Mouse (Mus musculus) limb, embryonic 11.5 days (tissue): ENCODE data around the gene Agbl3. TPM values are rescaled to one million over a fixed set of nuclear protein-coding genes. Genes with fewer than 3 reads are reported as not detected.

ENCODE experiments used
- ATAC-seq: fragments of 200-750 bp; cut with Nextera tagmentation; 2 replicates; pipeline ENCODE4 v1.8.0; 2017; ENCODE audit warnings: low read depth; ENCODE audit not compliant: insufficient number of reproducible peaks, low FRiP score, low TSS enrichment
- DNase-seq: peaks from one replicate; pipeline ENCODE4 v3.0.0-alpha.2; 2015; ENCODE audit warnings: low spot score
- H3K27ac ChIP-seq: fragments of 300-500 bp; sonication (generic); replicated peaks from 2 replicates; pipeline ENCODE4 v1.5.1; 2014; ENCODE audit warnings: low read depth, mild to moderate bottlenecking, low read length
- H3K27me3 ChIP-seq: fragments of 300-500 bp; sonication (generic); 2 replicates; pipeline ENCODE4 v1.6.1; 2014; ENCODE audit warnings: mild to moderate bottlenecking, low read length, mixed read lengths; ENCODE audit not compliant: control insufficient read depth, insufficient read depth
- H3K36me3 ChIP-seq: fragments of 300-500 bp; sonication (generic); 2 replicates; pipeline ENCODE4 v1.6.1; 2014; ENCODE audit warnings: mild to moderate bottlenecking, low read length, moderate library complexity, mixed read lengths; ENCODE audit not compliant: control insufficient read depth, insufficient read depth
- H3K4me1 ChIP-seq: fragments of 300-500 bp; sonication (generic); 2 replicates; pipeline ENCODE4 v1.6.1; 2014; ENCODE audit warnings: low read length, mixed read lengths; ENCODE audit not compliant: control insufficient read depth, insufficient read depth
- H3K4me2 ChIP-seq: fragments of 300-500 bp; sonication (generic); 2 replicates; pipeline ENCODE4 v1.6.1; 2014; ENCODE audit warnings: low read depth, mild to moderate bottlenecking, moderate library complexity; ENCODE audit not compliant: severe bottlenecking
- H3K4me3 ChIP-seq: fragments of 300-500 bp; sonication (generic); 2 replicates; pipeline ENCODE4 v1.5.1; 2014; ENCODE audit warnings: low read depth, low read length
- H3K9ac ChIP-seq: fragments of 300-500 bp; sonication (generic); 2 replicates; pipeline ENCODE4 v1.6.1; 2014; ENCODE audit warnings: mild to moderate bottlenecking, low read length
- H3K9me3 ChIP-seq: fragments of 300-500 bp; sonication (generic); 2 replicates; pipeline ENCODE4 v1.6.1; 2016; ENCODE audit warnings: low read length; ENCODE audit not compliant: control insufficient read depth
- WGBS: fragments of 180-500 bp; shearing (Covaris S2); extraction: QIAGEN DNeasy Blood & Tissue Kit; methylation state at CpG from one replicate; pipeline ENCODE4 v1.1.7; 2014; 5-methylcytosine and 5-hydroxymethylcytosine counted together
- polyA plus RNA-seq: library from polyadenylated mRNA; unstranded; fragments of >200 nt; fragmentation: Nextera tagmentation; extraction: Ambion mirVana; gene quantifications from 2 replicates; pipeline ENCODE4 v1.2.1, GENCODE M21; 2014

Agbl3 gene
- polyA plus RNA-seq, 1 experiment from 2014 or later, result 6.1 TPM

DNA sequence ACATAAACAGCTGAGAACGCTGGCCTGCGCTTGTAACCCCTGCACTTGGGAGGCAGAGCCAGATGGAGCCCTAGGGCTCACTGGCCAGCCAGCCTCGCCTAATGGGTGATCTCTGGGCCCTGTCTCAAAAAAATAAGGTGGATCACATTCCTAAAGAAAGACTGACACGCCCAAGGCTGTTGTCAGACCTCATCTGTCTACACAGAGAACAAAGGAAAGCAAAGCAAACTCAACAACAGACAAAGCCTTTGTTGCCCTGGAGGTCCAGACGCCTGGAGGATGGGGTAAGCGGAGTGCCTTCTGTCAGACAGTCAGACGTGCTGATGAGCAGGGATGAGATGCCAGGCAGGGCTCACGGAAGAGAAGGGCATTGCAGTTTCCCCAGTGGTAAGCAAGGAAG, 86.6 kb downstream of the Agbl3 start:
- H3K9ac ChIP-seq, result no peak overlapping the region
- H3K9me3 ChIP-seq, result no peaks in the 10 kb centered on the region
- no peaks in the 10 kb centered on the region for H3K27me3 ChIP-seq
- H3K4me1 ChIP-seq, result no peaks in the 10 kb centered on the region; the same call in 1 of the 2 replicates
- DNase-seq, result no peak
- no peak overlapping the region for H3K27ac ChIP-seq
- H3K4me2 ChIP-seq, result no peak overlapping the region
- no peak overlapping the region for H3K4me3 ChIP-seq
- H3K36me3 ChIP-seq, result no peaks in the 10 kb centered on the region
- no peak for ATAC-seq
- WGBS, result 68% methylated on average over 8 of the region's 8 CpGs

DNA sequence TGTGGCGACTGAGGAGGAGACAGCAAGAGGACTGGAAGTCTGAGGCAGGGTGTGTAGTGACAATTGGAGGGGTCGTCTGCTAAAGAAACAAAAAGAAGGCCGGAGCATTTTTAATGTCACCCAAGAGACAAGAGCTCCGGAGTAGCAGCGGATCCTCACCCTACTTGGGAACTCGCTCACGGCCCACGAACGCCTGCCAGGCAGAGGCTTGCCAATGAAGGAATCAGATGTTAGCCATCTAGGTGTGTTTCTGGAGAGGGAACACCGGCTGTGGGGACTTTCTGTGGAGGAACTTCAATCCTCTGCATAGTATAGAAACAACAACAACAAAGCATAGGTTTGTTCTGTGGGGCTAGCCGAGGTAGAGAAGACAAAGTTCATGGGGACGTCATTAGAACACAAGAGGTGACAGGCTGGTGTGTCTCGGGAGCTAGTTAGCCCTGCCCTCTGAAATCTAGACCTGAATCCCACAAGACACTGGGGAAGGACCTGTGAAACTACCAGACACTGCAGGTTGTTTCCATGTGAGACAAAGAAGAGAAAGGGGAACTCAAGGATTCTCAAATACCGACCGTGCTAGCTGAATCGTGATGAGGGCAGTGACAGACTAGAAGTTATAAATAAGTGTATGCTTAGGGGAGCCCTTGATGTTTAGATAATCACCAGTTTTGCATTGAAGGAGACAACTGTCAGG, 87.2 kb downstream of the Agbl3 start:
- WGBS, result 89% methylated on average over 16 of the region's 16 CpGs
- no peak overlapping the region for H3K4me2 ChIP-seq
- H3K36me3 ChIP-seq, result no peaks in the 10 kb centered on the region
- H3K4me3 ChIP-seq, result no peak overlapping the region
- peak; percentile 17 for DNase-seq
- no peaks in the 10 kb centered on the region for H3K27me3 ChIP-seq
- no peaks in the 10 kb centered on the region for H3K9me3 ChIP-seq
- H3K9ac ChIP-seq, result no peak overlapping the region
- no peak overlapping the region for H3K27ac ChIP-seq
- no peak for ATAC-seq
- H3K4me1 ChIP-seq, result no peaks in the 10 kb centered on the region; the same call in 1 of the 2 replicates

DNA sequence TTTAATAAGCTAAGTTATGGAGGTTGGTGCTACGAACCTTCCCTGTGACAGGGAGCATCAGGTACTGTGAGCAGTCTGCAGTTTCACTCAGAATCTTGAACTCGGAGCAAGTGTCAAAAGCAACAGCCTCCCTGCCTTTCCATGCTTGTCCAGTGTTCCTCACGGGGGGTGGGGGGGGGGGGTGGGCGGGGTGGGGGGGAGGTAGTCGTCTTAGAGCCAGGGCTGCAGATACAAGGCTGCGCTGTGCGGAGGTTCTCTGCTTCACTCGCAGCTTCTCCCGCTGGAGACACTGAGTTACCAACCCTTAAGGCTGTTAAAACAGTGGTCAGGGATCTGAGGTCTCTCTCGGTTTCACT, 87.7 kb downstream of the Agbl3 start:
- WGBS, result 79% methylated on average over 10 of the region's 10 CpGs
- Histone ChIP-seq H3K9me3 (no peaks in the 10 kb centered on the region), H3K27me3 (no peaks in the 10 kb centered on the region), H3K27ac (no peak overlapping the region), H3K9ac (no peak overlapping the region), H3K4me1 (no peaks in the 10 kb centered on the region; the same call in 1 of the 2 replicates), H3K36me3 (no peaks in the 10 kb centered on the region), H3K4me3 (no peak overlapping the region), H3K4me2 (no peak overlapping the region)
- ATAC-seq (no peak), DNase-seq (no peak)

DNA sequence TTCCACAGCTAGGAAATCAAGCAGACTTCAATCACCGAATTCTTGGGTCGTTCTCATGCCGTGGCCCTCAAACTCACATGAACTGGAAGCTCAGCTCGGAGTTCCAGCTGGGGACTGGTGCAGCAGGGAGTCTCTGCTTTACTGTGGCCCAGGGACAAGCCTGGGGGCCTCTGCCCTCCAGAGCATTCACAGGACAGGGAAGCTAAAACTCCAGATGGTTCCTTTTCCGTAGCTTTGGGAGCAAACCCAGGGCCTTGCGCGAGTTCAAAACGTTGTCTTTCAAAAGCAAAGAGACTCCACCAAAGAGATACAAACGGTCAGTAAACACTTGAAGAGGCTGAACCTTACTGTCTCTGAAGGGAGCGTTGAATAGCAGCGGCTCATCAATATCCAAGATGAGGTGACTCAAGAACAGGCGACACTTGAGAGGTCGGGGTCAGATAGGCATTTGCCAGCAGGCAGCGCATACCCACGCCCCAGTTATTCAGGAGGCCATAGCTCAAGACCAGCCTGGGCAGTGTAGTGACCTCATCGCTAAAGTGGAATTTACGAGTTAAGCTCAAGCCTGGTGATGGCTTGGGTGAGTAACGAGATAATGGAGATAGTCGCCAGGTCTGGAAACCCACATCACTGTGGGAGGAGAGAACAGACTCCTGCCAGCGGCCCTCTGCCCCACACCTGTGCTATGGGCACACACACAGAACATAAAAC, 88.4 kb downstream of the Agbl3 start:
- H3K4me3 ChIP-seq, result no peak overlapping the region
- H3K9ac ChIP-seq, result no peak overlapping the region
- H3K27ac ChIP-seq, result no peak overlapping the region
- no peaks in the 10 kb centered on the region for H3K27me3 ChIP-seq
- DNase-seq (no peak), ATAC-seq (no peak)
- no peaks in the 10 kb centered on the region for H3K4me1 ChIP-seq
- H3K36me3 ChIP-seq, result no peaks in the 10 kb centered on the region; the same call in 1 of the 2 replicates
- WGBS, result 77% methylated on average over 20 of the region's 20 CpGs
- H3K9me3 ChIP-seq, result no peaks in the 10 kb centered on the region
- no peak overlapping the region for H3K4me2 ChIP-seq

DNA sequence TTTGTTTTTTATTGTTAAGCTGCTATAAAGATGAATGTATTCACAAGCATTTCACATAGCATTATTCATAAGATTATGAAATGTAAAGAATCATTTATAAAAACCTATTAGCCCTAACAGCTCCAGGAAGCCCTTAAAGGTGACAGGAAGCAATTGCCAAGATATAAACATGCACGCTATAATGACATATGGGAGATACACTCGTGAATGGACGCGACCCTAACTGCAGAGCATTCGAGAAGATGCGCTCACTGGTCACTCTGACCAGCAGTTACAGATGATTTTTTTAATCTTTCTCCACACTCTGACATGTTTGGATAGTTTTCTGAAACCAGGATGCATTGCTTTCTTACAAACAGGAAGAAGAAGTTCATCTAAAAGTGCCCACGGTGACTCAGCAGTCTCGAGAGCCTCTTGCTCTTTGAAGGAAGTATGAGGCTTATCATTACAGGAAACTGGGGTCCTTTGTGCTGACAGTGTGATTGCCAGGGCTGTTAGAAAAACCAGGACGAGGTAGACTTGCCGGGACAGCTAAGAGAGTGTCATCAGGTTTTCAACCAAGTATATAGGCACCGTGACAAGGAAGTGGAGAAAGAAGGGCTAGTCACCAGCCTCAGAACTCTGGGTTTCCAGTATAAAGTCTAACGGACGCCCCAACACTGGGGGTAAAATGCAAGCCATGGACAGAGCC, 89.1 kb downstream of the Agbl3 start:
- H3K36me3 ChIP-seq, result no peaks in the 10 kb centered on the region; the same call in 1 of the 2 replicates
- no peaks in the 10 kb centered on the region for H3K27me3 ChIP-seq
- no peak for DNase-seq
- H3K4me3 ChIP-seq, result no peak overlapping the region
- no peak overlapping the region for H3K27ac ChIP-seq
- no peak for ATAC-seq
- no peak overlapping the region for H3K4me2 ChIP-seq
- H3K9me3 ChIP-seq, result no peaks in the 10 kb centered on the region
- 78% methylated on average over 13 of the region's 13 CpGs for WGBS
- no peaks in the 10 kb centered on the region for H3K4me1 ChIP-seq
- no peak overlapping the region for H3K9ac ChIP-seq

DNA sequence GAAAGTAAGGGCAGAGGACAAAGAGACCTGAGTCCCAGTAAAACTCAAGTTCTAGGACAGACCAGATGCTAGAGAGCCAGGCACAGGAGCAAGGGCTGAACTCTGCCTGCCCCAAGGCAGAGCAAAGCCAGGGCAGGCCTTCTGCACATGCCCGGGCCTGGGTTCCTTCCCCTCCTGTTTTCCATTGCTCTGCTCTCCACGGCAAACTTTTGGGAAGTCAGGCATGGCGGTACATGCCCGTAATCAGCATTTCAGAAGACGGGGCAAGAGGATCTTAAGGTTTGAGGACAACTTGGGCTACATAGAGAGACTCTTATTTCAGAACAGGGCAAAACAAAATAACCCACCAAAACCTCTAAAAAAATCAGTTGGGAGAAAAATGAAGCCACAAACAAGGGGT, 89.9 kb downstream of the Agbl3 start:
- no peak overlapping the region for H3K27ac ChIP-seq
- no peaks in the 10 kb centered on the region for H3K9me3 ChIP-seq
- WGBS, result 85% methylated on average over 5 of the region's 5 CpGs
- no peak overlapping the region for H3K4me3 ChIP-seq
- no peak overlapping the region for H3K9ac ChIP-seq
- H3K4me1 ChIP-seq, result no peaks in the 10 kb centered on the region
- no peaks in the 10 kb centered on the region for H3K27me3 ChIP-seq
- H3K4me2 ChIP-seq, result no peak overlapping the region
- ATAC-seq (no peak), DNase-seq (no peak)
- H3K36me3 ChIP-seq, result no peaks in the 10 kb centered on the region; the same call in 1 of the 2 replicates

DNA sequence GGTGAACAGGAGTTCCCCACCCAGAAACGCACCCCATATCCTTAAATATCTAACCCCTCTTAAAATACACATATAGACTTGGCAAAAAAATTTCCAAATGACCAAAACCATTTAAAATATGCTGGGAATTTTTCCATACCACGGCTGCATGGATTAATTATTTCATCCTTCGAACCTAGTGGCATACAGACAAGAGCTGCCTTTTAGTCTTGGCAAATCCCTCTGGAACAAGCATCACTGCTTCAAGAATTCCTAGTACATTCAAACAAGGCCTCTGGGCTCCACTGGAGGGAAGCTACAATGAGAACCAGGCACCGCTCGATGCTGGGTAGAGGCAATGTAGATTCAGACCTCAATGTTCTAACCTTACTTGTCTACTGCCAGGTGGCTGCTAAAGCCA, 90.5 kb downstream of the Agbl3 start:
- Histone ChIP-seq H3K4me3 (no peak overlapping the region), H3K4me2 (no peak overlapping the region), H3K27ac (no peak overlapping the region), H3K4me1 (no peaks in the 10 kb centered on the region), H3K27me3 (no peaks in the 10 kb centered on the region), H3K9ac (no peak overlapping the region), H3K9me3 (no peaks in the 10 kb centered on the region), H3K36me3 (no peaks in the 10 kb centered on the region; the same call in 1 of the 2 replicates)
- 89% methylated on average over 5 of the region's 5 CpGs for WGBS
- no peak for DNase-seq
- no peak for ATAC-seq

DNA sequence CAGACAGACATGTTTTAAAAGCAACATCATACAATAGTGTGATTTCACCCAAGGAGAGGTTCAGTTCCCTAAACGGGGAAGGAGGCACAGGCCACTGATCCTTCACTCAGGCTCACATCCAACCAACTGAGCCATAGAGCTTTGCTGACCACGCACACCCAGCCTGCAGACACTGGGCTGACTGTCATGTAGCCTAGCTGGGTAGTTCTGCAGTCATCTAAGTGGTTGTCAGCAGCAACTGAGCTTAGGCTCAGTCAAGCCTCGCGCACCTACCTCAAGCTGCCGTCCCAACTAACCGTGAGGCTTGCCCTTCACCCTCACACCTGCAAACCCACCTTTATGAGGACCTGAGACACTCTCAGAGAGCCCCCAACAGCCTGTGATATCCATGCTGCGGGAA, 91.7 kb downstream of the Agbl3 start:
- 93% methylated on average over 7 of the region's 7 CpGs for WGBS
- Histone ChIP-seq H3K9ac (no peak overlapping the region), H3K9me3 (no peaks in the 10 kb centered on the region), H3K36me3 (no peaks in the 10 kb centered on the region; the same call in 1 of the 2 replicates), H3K4me1 (peaks cover 4% of the 10 kb centered on the region), H3K27ac (no peak overlapping the region), H3K27me3 (no peaks in the 10 kb centered on the region), H3K4me3 (no peak overlapping the region), H3K4me2 (no peak overlapping the region)
- ATAC-seq (no peak), DNase-seq (no peak)
